Mouse (Mus musculus) liver, embryonic 14.5 days (tissue): ENCODE measurements around the gene Wwc1. TPM values are rescaled to one million over a fixed set of nuclear protein-coding genes. Genes with fewer than 3 reads are reported as not detected.
"Not testable (repeated sequence)": the region's sequence is repeated elsewhere in the genome, so short reads cannot be mapped to it uniquely, and the experiment has no call there.

ENCODE experiments used
- ATAC-seq: fragments of 200-750 bp; cut with Nextera tagmentation; 2 replicates; pipeline ENCODE4 v1.8.0; 2017; ENCODE audit warnings: moderate number of reproducible peaks, mild to moderate bottlenecking, moderate library complexity; ENCODE audit not compliant: insufficient read depth
- DNase-seq, 3 experiments: peaks; one replicate each; pipeline ENCODE4 v3.0.0-alpha.2; 2012 to 2013; ENCODE audit warnings: low read depth in 3 of 3, low spot score in 3 of 3
- H3K27ac ChIP-seq: fragments of 300-500 bp; sonication (generic); 2 replicates; pipeline ENCODE4 v1.5.1; 2014; ENCODE audit warnings: moderate library complexity, mild to moderate bottlenecking, control low read depth, inconsistent platforms
- H3K27me3 ChIP-seq: fragments of 300-500 bp; sonication (generic); 2 replicates; pipeline ENCODE4 v1.6.1; 2014; ENCODE audit warnings: mild to moderate bottlenecking, low read length, moderate library complexity; ENCODE audit not compliant: control insufficient read depth, insufficient read depth
- H3K36me3 ChIP-seq: fragments of 300-500 bp; sonication (generic); replicated peaks from 2 replicates; pipeline ENCODE4 v1.6.1; 2014; ENCODE audit warnings: low read depth; ENCODE audit not compliant: control insufficient read depth, insufficient read depth
- H3K4me1 ChIP-seq, 2 experiments: fragments of 200-500 bp in 1 of 2; fragments of 300-500 bp in 1 of 2; sonication (generic) in 1 of 2; replicated peaks; 2 replicates each; pipeline ENCODE4 v1.6.1; 2012 to 2014; ENCODE audit warnings: antibody characterized with exemption in 1 of 2, inconsistent platforms in 1 of 2, low read length in 1 of 2; ENCODE audit not compliant: control insufficient read depth in 2 of 2, insufficient read depth in 2 of 2
- H3K4me2 ChIP-seq: fragments of 300-500 bp; sonication (generic); 2 replicates; pipeline ENCODE4 v1.6.1; 2014; ENCODE audit warnings: low read depth, mild to moderate bottlenecking, control low read depth, moderate library complexity
- H3K4me3 ChIP-seq, 2 experiments: fragments of 200-500 bp in 1 of 2; fragments of 300-500 bp in 1 of 2; sonication (generic) in 1 of 2; 2 replicates each; pipeline ENCODE4 v1.5.1; 2012 to 2014; ENCODE audit warnings: low read depth in 2 of 2, low read length in 2 of 2, mild to moderate bottlenecking in 2 of 2, control low read depth in 1 of 2, inconsistent platforms in 1 of 2, moderate library complexity in 1 of 2; ENCODE audit not compliant: insufficient read depth in 1 of 2
- H3K9ac ChIP-seq: fragments of 300-500 bp; sonication (generic); replicated peaks from 2 replicates; pipeline ENCODE4 v1.6.1; 2014; ENCODE audit warnings: mild to moderate bottlenecking, control low read depth, moderate library complexity
- H3K9me3 ChIP-seq: fragments of 300-500 bp; sonication (generic); 2 replicates; pipeline ENCODE4 v1.6.1; 2016; ENCODE audit warnings: low read length, mixed read lengths; ENCODE audit not compliant: control insufficient read depth
- CTCF ChIP-seq: IDR thresholded peaks from 2 replicates; pipeline ENCODE4 v1.5.1; 2016; ENCODE audit warnings: antibody characterized with exemption, low read depth, control low read depth
- EP300 ChIP-seq: IDR thresholded peaks from 2 replicates; pipeline ENCODE4 v1.6.1; 2016; ENCODE audit warnings: antibody characterized with exemption, low read depth
- WGBS: fragments of 180-500 bp; shearing (Covaris S2); extraction: QIAGEN DNeasy Blood & Tissue Kit; methylation state at CpG from one replicate; pipeline ENCODE4 v1.1.7; 2014; ENCODE audit not compliant: insufficient replicate concordance; 5-methylcytosine and 5-hydroxymethylcytosine counted together
- polyA plus RNA-seq, 2 experiments: library from polyadenylated mRNA; depleted of rRNA in 1 of 2; stranded (reverse) in 1 of 2; unstranded in 1 of 2; fragments of >200 nt; fragmentation: Nextera tagmentation in 1 of 2; extraction: Ambion mirVana in 1 of 2; gene quantifications; 2 replicates each; pipeline versions ENCODE4 v1.2.1 to v1.2.3; 2012 to 2014

Wwc1 gene
- polyA plus RNA-seq, 2 experiments: 0.65 to 2.5 TPM

DNA sequence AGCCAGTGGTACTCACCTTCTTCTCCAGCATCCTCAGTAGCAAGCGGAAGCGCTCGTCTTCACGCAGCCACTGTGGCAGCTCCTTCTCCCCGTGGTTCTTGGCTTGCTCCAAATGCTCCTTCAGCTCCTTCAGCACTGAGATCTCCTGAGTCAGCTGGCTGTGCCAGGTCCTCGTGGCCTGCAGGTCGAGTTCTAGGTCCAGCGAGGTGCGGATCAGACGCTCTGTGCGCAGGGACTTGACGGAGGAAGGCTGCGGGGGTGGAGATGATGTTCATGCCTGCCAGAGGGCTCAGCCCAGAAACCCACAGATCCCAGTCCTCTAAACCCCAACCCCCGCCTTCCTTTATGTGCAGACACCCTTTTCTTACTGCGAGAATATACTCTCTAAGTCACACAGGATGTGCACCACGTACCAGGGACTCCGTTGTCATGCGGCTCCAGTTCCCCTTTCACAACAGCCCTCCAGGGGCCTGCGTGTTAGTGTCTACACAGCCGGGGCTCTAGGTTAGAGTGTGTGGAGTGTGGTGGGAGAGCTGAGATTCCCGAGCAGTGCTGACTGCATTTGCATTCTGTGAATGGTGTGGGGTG, 138.5 kb downstream of the Wwc1 start:
- H3K4me3 ChIP-seq: no peak overlapping the region
- no peaks in the 10 kb centered on the region for H3K36me3 ChIP-seq
- H3K27ac ChIP-seq: no peak overlapping the region
- H3K4me2 ChIP-seq: no peak overlapping the region
- 53% methylated on average over 21 of the region's 21 CpGs for WGBS
- ATAC-seq: no peak
- no peaks in the 10 kb centered on the region for H3K9me3 ChIP-seq
- TF ChIP-seq CTCF (no peak), EP300 (no peak)
- no peak overlapping the region for H3K9ac ChIP-seq
- H3K27me3 ChIP-seq: no peaks in the 10 kb centered on the region
- DNase-seq: no peak
- peaks cover 4 to 8% of the 10 kb centered on the region in 2 experiments; a peak in 3 of 4 replicates for H3K4me1 ChIP-seq

DNA sequence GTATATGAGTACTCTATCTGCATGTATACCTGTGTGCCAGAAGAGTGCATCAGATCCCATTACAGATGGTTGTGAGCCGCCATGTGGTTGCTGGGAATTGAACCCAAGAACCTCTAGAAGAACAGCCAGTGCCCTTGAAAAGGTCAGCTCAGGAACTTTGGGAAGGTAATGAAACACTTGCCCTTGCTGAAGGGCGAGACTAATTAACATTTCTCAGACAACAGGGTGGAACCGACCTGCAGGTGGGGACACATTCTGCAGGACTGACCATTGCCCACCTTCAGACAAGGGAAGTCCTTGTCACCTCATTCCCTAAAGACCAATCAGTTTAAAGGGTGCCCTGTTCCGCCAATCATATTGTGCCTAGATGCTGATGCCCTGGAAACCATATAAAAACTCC, 139.5 kb downstream of the Wwc1 start:
- H3K4me2 ChIP-seq, H3K27ac ChIP-seq, ATAC-seq, H3K27me3 ChIP-seq, H3K9ac ChIP-seq, H3K36me3 ChIP-seq, DNase-seq, H3K4me1 ChIP-seq, H3K4me3 ChIP-seq, H3K9me3 ChIP-seq: not testable (repeated sequence)
- 73% methylated on average over 4 of the region's 4 CpGs for WGBS

GRCm38 (mm10) chr11:35840282-35840681, 140.0 kb downstream of the Wwc1 start:
- H3K9ac ChIP-seq: no peak overlapping the region
- H3K4me3 ChIP-seq: no peak overlapping the region
- peaks cover 4 to 8% of the 10 kb centered on the region in 2 experiments; a peak in 3 of 4 replicates for H3K4me1 ChIP-seq
- H3K4me2 ChIP-seq: no peak overlapping the region
- no peaks in the 10 kb centered on the region for H3K9me3 ChIP-seq
- no peak for TF ChIP-seq EP300
- TF ChIP-seq CTCF: peak; percentile 68
- DNase-seq: no peak
- no peak for ATAC-seq
- H3K36me3 ChIP-seq: no peaks in the 10 kb centered on the region
- WGBS: 63% methylated on average over 7 of the region's 7 CpGs
- H3K27me3 ChIP-seq: no peaks in the 10 kb centered on the region
- no peak overlapping the region for H3K27ac ChIP-seq

DNA sequence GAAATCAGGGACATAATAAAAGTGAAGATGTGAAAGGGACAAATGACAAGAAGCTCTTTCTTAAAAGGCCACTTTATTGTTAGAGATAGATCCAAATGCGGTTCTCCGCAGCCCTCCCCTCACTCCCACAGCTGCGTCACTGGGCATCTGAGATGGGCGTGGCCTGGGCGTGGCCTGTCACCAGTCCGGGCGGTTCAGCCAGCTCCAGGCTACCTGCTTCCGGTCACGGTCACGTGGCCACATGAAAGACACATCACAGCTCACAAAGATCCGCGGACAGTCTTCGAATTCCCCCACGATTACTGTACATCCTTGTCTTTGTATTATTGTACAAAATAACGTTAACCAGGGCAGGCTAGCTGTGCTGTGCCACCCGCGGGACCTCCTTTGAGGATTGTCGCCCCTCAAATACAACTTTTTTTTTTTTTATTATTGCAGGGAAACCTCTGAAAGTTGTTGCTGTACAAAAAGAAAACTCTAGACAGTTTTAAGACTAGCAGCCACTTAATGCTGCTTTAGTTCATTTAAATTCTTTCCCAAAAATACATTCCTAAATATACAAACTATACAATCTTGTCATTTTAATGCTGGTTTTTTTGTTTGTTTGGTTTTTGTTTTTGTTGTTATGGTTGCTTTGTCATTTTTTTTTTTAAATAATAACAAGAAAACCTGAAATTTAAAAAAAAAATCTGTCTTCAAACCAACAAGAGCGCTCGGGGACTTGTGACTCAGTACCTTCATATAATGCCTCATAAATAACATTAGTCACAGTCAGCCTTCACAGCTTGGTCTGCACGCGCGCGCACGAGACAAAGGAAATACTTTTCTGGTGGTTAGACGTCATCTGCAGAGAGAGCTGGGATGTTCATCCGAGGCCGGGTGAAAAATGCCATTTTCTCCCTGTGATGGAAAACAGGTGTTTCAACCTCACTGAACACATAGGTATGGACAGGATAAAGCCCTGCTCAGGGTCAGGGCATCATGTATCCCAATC, 141.7 kb downstream of the Wwc1 start:
- ATAC-seq: peak; percentile 81
- no peaks in the 10 kb centered on the region for H3K36me3 ChIP-seq
- DNase-seq: peak; percentile 76 to 78 (median 78)
- H3K9ac ChIP-seq: peak overlapping the region; percentile 46
- no peaks in the 10 kb centered on the region for H3K27me3 ChIP-seq
- no peak for TF ChIP-seq EP300
- TF ChIP-seq CTCF: no peak
- no peak overlapping the region for H3K27ac ChIP-seq
- H3K4me2 ChIP-seq: peak overlapping the region; percentile 79
- WGBS: 21% methylated on average over 28 of the region's 28 CpGs
- peaks cover 4 to 8% of the 10 kb centered on the region in 2 experiments; a peak in 3 of 4 replicates for H3K4me1 ChIP-seq
- H3K9me3 ChIP-seq: no peaks in the 10 kb centered on the region
- H3K4me3 ChIP-seq: peak overlapping the region; percentile 43 to 49
